Mouse (Mus musculus): ENCODE results near the gene Aadacl2.
A peak's percentile ranks its signal among the peaks of the same experiment; 100 is the strongest.

Gene Aadacl2

GRCm38 (mm10) chr3:60006443-60006842 is at the start of gene Aadacl2:
Gene Aadacl2, plus strand, starts transcription at chr3:60006743.
- DNase-seq = no peak

GRCm38 (mm10) chr3:59970891-59971290 is 35.7 kb upstream of the Aadacl2 start:
- DNase-seq = no peak

- no peak for DNase-seq
Measured at GRCm38 (mm10) chr3:59974591-59974990, 32.0 kb upstream of the Aadacl2 start.

GRCm38 (mm10) chr3:60003622-60004021 is 2.9 kb upstream of the Aadacl2 start:
- no peak for DNase-seq

GRCm38 (mm10) chr3:60025417-60025816 is 18.9 kb downstream of the Aadacl2 start, which contains the start of gene Aadac:
Gene Aadac, plus strand, starts transcription at chr3:60025717.
- no peak for DNase-seq

- no peak for DNase-seq
Measured at GRCm38 (mm10) chr3:60031511-60031910, 25.0 kb downstream of the Aadacl2 start.

- DNase-seq = no peak
Measured at GRCm38 (mm10) chr3:60046221-60046913, 39.8 kb downstream of the Aadacl2 start.

- no peak for DNase-seq
Measured at GRCm38 (mm10) chr3:60053231-60053927, 46.8 kb downstream of the Aadacl2 start.

- no peak for DNase-seq
Measured at GRCm38 (mm10) chr3:60053931-60054330, 47.4 kb downstream of the Aadacl2 start.

GRCm38 (mm10) chr3:60056451-60056850 is 49.9 kb downstream of the Aadacl2 start:
- peak; percentile 16 for DNase-seq

GRCm38 (mm10) chr3:60057070-60057808 is 50.7 kb downstream of the Aadacl2 start:
- DNase-seq = no peak

- no peak for DNase-seq
Measured at GRCm38 (mm10) chr3:60057809-60058082, 51.2 kb downstream of the Aadacl2 start.

Data from thymus, postnatal 14 days (tissue).